Mouse (Mus musculus) brain, embryonic 14.5 days (tissue): ENCODE results near the gene Yy1. TPM values are rescaled to one million over a fixed set of nuclear protein-coding genes. Genes with fewer than 3 reads are reported as not detected.

Source experiments
- DNase-seq: peaks from one replicate; pipeline ENCODE4 v3.0.0-alpha.2; 2011; ENCODE audit warnings: low read depth
- CTCF ChIP-seq: fragments of 200-500 bp; IDR thresholded peaks from 2 replicates; pipeline ENCODE4 v1.5.1; 2012; ENCODE audit warnings: inconsistent platforms, mild to moderate bottlenecking, moderate library complexity, borderline replicate concordance; ENCODE audit not compliant: insufficient read depth, insufficient read length; ENCODE audit errors: extremely low read depth
- POLR2A ChIP-seq: fragments of 200-500 bp; IDR thresholded peaks from 2 replicates; pipeline ENCODE4 v1.6.1; 2012; ENCODE audit warnings: mild to moderate bottlenecking, inconsistent platforms, borderline replicate concordance; ENCODE audit not compliant: poor library complexity, insufficient read depth, insufficient read length, severe bottlenecking; ENCODE audit errors: extremely low read depth
- polyA plus RNA-seq: library from polyadenylated mRNA; depleted of rRNA; stranded (reverse); fragments of >200 nt; gene quantifications from 2 replicates; pipeline ENCODE4 v1.2.3, GENCODE M21; 2012

Yy1 gene
- polyA plus RNA-seq, 1 experiment = 33.6 TPM

GRCm38 (mm10) chr12:108760016-108760415 is 32.8 kb upstream of the Yy1 start:
- DNase-seq = no peak
- TF ChIP-seq CTCF (no peak), POLR2A (no peak)

- TF ChIP-seq POLR2A = no peak
- peak; percentile 19; the same call in 1 of the 2 replicates for TF ChIP-seq CTCF
- DNase-seq = peak; percentile 11
These were observed 32.2 kb upstream of the Yy1 start for GRCm38 (mm10) chr12:108760500-108761020.

- no peak for TF ChIP-seq POLR2A
- TF ChIP-seq CTCF = no peak
- no peak for DNase-seq
These were observed 31.6 kb upstream of the Yy1 start for GRCm38 (mm10) chr12:108761209-108761608.

DNA sequence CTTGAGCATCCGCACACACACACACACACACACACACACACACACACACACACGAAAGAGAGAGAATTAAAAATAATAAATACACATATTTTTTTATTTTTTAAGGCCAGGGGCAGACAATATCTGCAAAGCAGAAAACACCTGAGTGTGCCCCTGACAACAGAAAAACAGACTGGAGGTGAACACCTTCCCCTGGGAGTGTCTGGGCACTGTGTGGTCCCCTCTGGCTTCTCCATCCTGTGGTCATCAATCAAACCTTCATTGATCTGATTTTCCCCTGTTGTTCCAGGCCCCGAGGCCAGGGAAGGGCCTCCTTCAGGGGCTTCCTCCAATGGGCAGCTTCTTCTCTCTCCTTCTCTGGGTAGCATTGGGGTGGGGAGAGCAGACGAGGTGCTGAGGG is 31.1 kb upstream of the Yy1 start:
- no peak for DNase-seq
- TF ChIP-seq POLR2A (no peak), CTCF (no peak)

GRCm38 (mm10) chr12:108763057-108763796 is 29.5 kb upstream of the Yy1 start:
- TF ChIP-seq POLR2A = no peak
- TF ChIP-seq CTCF = no peak
- DNase-seq = peak; percentile 8

- no peak for DNase-seq
- no peak for TF ChIP-seq POLR2A
- TF ChIP-seq CTCF = no peak
These were observed 27.7 kb upstream of the Yy1 start for GRCm38 (mm10) chr12:108764917-108765678.

DNA sequence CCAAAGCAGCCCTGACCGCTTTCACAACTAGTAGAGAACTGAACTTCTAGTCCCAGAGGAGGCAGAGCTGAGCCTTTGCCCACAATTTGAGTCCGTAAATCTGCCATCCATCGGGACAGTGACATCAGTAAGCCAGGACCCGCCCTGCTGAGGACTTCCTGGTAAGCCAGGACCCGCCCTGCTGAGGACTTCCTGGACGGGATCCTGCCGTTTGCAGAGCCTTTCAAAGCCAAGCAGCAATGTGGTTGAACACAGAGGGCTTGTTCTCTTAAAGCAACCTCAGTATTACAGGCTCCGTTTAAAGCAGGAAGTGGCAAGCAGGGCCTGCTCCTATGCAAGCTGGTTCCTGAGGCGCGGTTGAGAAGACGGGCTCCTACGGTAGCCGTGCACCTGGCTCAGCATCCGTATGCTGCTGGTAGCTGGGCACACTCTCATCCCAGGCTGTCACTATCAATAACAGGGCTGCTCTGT is 27.0 kb upstream of the Yy1 start:
- TF ChIP-seq POLR2A (no peak), CTCF (no peak)

GRCm38 (mm10) chr12:108766316-108766715 is 26.5 kb upstream of the Yy1 start:
- peak; percentile 5 for DNase-seq
- TF ChIP-seq CTCF (no peak), POLR2A (no peak)

More for the DNA sequence above, 27.0 kb upstream of the Yy1 start:
- DNase-seq = peak; percentile 24

GRCm38 (mm10) chr12:108766866-108767265 is 25.9 kb upstream of the Yy1 start:
- peak; percentile 35 for DNase-seq
- TF ChIP-seq CTCF (no peak), POLR2A (no peak)

GRCm38 (mm10) chr12:108768196-108768854 is 24.4 kb upstream of the Yy1 start:
- no peak for TF ChIP-seq CTCF
- no peak for TF ChIP-seq POLR2A
- no peak for DNase-seq

DNA sequence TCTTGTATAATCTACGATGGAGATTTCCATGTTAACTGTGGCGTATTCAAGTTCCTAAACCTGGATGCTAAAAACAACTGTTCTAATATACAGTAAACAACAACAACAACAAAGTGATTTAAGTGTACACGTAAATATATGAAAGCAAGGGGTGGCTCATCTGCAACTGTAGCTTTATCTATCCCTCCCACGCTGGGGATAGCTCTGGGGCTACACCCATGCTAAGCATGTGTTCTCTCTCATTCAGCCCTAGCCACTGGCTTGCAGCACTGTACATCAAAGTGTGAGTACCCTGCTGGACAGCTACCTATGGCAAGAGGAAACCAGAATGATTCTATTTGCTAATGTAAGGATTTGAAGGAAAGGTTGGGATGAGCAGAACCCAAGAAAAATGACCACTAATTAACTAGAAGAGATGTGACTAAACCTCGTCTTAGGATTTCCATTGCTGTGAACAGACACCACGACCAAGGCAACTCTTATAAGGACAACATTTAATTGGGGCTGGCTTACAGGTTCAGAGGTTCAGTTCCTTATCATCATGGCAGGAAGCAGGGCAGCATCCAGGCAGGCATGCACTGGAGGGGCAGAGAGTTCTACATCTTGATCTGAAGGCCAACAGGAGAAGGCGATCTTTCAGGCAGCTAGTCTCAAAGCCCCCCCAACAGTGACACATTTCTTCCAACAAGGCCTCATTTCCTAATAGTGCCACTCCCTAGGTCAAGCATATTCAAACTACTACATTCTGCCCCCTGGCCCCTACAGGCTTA is 12.5 kb upstream of the Yy1 start:
- TF ChIP-seq CTCF = no peak
- no peak for TF ChIP-seq POLR2A
- no peak for DNase-seq

DNA sequence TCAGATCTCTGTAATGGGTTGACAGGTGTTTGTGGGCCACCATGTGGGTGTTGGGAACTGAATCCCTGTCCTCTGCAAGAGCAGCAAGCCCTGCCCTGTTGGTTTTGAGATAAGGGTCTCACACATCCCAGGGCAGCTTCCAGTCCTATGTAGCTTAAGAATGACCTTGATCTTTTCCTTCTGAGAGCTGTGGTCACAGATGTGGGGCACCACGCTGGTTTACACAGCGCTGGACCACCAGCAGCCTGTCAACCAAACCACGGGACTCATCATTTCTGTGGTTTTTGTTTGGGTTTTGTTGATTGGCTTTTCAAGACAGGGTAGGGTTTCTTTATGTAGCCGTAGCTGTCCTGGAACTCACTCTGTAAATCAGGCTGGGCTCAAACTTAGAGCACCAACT is 7.6 kb upstream of the Yy1 start:
- no peak for TF ChIP-seq POLR2A
- DNase-seq = no peak
